ENCODE assay signal across 13 mouse cellular contexts in the genomic region with DNA sequence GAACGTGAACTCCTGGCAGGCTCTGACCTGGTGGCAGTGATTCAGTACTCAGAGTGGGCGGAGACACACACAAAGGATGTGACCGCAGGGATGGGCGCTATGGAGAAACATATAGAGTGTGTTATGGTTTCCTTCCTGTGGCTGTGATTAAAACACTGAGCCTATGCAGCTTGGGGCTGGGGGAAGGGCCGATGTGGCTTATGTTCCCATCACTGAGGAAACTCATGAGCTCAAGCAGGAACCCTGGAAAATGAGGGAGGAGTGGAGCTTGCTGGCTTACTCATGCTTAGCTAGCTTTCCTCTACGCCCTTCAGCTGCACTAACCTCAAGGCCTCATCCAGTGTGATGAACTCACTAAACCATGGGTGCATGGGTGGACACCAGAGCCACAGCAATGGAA. TPM values are rescaled to one million over a fixed set of nuclear protein-coding genes. Genes with fewer than 3 reads are reported as not detected.
A peak's percentile ranks its signal among the peaks of the same experiment; 100 is the strongest.
DNase-seq lines count a peak whose midpoint lies in the region; ATAC-seq lines count a peak whose summit lies in the region.
"Had no signal": no experiment of that assay in that cellular context is flagged by ENCODE, and none has a peak within 500 bp of the region (broad histone marks: within the 10 kb centered on the region; RNA-seq: fewer than 3 reads in every experiment).

No protein-coding gene starts in this region.

- no peak for DNase-seq in hindbrain, embryonic 11.5 days (ENCODE audit: low spot score)
- peak; percentile 81 for DNase-seq in CD4-positive helper T cell, adult 2 months (ENCODE audit: low read depth, low spot score)
- DNase-seq in adrenal gland, postnatal 10 days, result peak; percentile 35
- DNase-seq in thymus, adult 18-20 months, result no peak
- no peak for DNase-seq in gastrocnemius, postnatal 10 days
- DNase-seq in gastrocnemius, adult 18-20 months (ENCODE audit: low spot score), result no peak

- WGBS in hindbrain, embryonic 12.5 days, result 87% methylated on average over 6 of the region's 6 CpGs
- 82% methylated on average over 6 of the region's 6 CpGs for WGBS in hindbrain, embryonic 11.5 days
- 63% methylated on average over 6 of the region's 6 CpGs for WGBS in liver, embryonic 16.5 days (ENCODE audit: insufficient replicate concordance)

- H3K27ac ChIP-seq in hindbrain, embryonic 12.5 days, result no peak overlapping the region
- H3K27ac ChIP-seq in hindbrain, embryonic 11.5 days (ENCODE audit: low read depth, low read length), result no peak overlapping the region
- no peak overlapping the region for H3K27ac ChIP-seq in liver, embryonic 16.5 days (ENCODE audit: low read length)
- H3K27ac ChIP-seq: kidney, postnatal 0 days; limb, embryonic 12.5 days; midbrain, embryonic 10.5 days; neural tube, embryonic 12.5 days had no signal

- no peaks in the 10 kb centered on the region for H3K27me3 ChIP-seq in hindbrain, embryonic 12.5 days
- H3K27me3 ChIP-seq in hindbrain, embryonic 11.5 days (ENCODE audit: control insufficient read depth, insufficient read depth, low read length), result no peaks in the 10 kb centered on the region
- H3K27me3 ChIP-seq in liver, embryonic 16.5 days (ENCODE audit: control insufficient read depth, insufficient read depth, low read depth, low read length), result no peaks in the 10 kb centered on the region
- H3K27me3 ChIP-seq: CH12.LX; limb, embryonic 12.5 days; neural tube, embryonic 12.5 days had no signal

- no peak overlapping the region for H3K9ac ChIP-seq in hindbrain, embryonic 12.5 days
- H3K9ac ChIP-seq in hindbrain, embryonic 11.5 days (ENCODE audit: low read depth, low read length), result no peak overlapping the region
- H3K9ac ChIP-seq in liver, embryonic 16.5 days (ENCODE audit: low read depth, low read length), result no peak overlapping the region
- H3K9ac ChIP-seq: limb, embryonic 12.5 days; neural tube, embryonic 12.5 days had no signal

- ATAC-seq in hindbrain, embryonic 12.5 days (ENCODE audit: low FRiP score), result 0 out of 2 replicates have a peak, but pooled peaks have one; percentile 26
- ATAC-seq in hindbrain, embryonic 11.5 days (ENCODE audit: low FRiP score), result no peak
- ATAC-seq in liver, embryonic 16.5 days (ENCODE audit: low read depth), result peak; percentile 53

- H3K4me2 ChIP-seq in hindbrain, embryonic 12.5 days (replicated peaks), result no peak overlapping the region
- no peak overlapping the region for H3K4me2 ChIP-seq in hindbrain, embryonic 11.5 days (replicated peaks; ENCODE audit: low read depth, low read length)
- no peak overlapping the region for H3K4me2 ChIP-seq in liver, embryonic 16.5 days (ENCODE audit: low read depth, low read length)
- H3K4me2 ChIP-seq: limb, embryonic 12.5 days; neural tube, embryonic 12.5 days had no signal

- H3K36me3 ChIP-seq in hindbrain, embryonic 12.5 days, result no peaks in the 10 kb centered on the region
- no peaks in the 10 kb centered on the region for H3K36me3 ChIP-seq in hindbrain, embryonic 11.5 days (ENCODE audit: control insufficient read depth, insufficient read depth, low read length)
- peaks cover 5% of the 10 kb centered on the region; the same call in 1 of the 2 replicates for H3K36me3 ChIP-seq in liver, embryonic 16.5 days (ENCODE audit: control insufficient read depth, insufficient read depth)
- H3K36me3 ChIP-seq: limb, embryonic 12.5 days; midbrain, embryonic 10.5 days; neural tube, embryonic 12.5 days had no signal

- H3K4me3 ChIP-seq in hindbrain, embryonic 12.5 days, result no peak overlapping the region
- H3K4me3 ChIP-seq in hindbrain, embryonic 11.5 days (ENCODE audit: low read depth, low read length), result no peak overlapping the region
- no peak overlapping the region for H3K4me3 ChIP-seq in liver, embryonic 16.5 days (ENCODE audit: low read depth, low read length)
- H3K4me3 ChIP-seq: limb, embryonic 12.5 days; midbrain, embryonic 10.5 days; neural tube, embryonic 12.5 days had no signal

- H3K4me1 ChIP-seq in hindbrain, embryonic 12.5 days, result no peaks in the 10 kb centered on the region
- no peaks in the 10 kb centered on the region for H3K4me1 ChIP-seq in hindbrain, embryonic 11.5 days (replicated peaks; ENCODE audit: control insufficient read depth, insufficient read depth, low read length)
- no peaks in the 10 kb centered on the region for H3K4me1 ChIP-seq in liver, embryonic 16.5 days (ENCODE audit: control insufficient read depth, low read depth, low read length)
- H3K4me1 ChIP-seq: neural tube, embryonic 12.5 days had no signal

- no peaks in the 10 kb centered on the region for H3K9me3 ChIP-seq in hindbrain, embryonic 12.5 days (replicated peaks)
- H3K9me3 ChIP-seq in hindbrain, embryonic 11.5 days (ENCODE audit: control insufficient read depth, low read length), result no peaks in the 10 kb centered on the region
- no peaks in the 10 kb centered on the region for H3K9me3 ChIP-seq in liver, embryonic 16.5 days (replicated peaks; ENCODE audit: control insufficient read depth, low read length)
- H3K9me3 ChIP-seq: limb, embryonic 12.5 days; midbrain, embryonic 10.5 days; neural tube, embryonic 12.5 days had no signal

RNA-seq across cellular contexts. Expression of a gene that starts 28.6 kb away (rescaled TPM):
- 45.3 and 46.5 TPM in 2 replicates for polyA plus RNA-seq in hindbrain, embryonic 12.5 days (2016; fragmentation: Nextera tagmentation; extraction: Ambion mirVana)
- polyA plus RNA-seq in hindbrain, embryonic 11.5 days (2014; fragmentation: Nextera tagmentation; extraction: Ambion mirVana), result 49.4 and 55.5 TPM in 2 replicates
- 10 to 100 TPM; 90.4 to 91.2 TPM for total RNA-seq in adrenal gland, postnatal 10 days (2021)
- polyA plus RNA-seq in liver, embryonic 16.5 days (2015; fragmentation: Nextera tagmentation; extraction: Ambion mirVana), result 58.2 and 60.6 TPM in 2 replicates
- total RNA-seq in gastrocnemius, postnatal 10 days (2021), result 10 to 100 TPM; 31.7 to 37.6 TPM
- total RNA-seq in gastrocnemius, adult 18-20 months (2021), result 10 to 100 TPM; 24.2 to 24.3 TPM

RNA-seq across cellular contexts. Expression of a gene that starts 28.7 kb away (rescaled TPM):
- 9.2 and 9.9 TPM in 2 replicates for polyA plus RNA-seq in hindbrain, embryonic 12.5 days (2016; fragmentation: Nextera tagmentation; extraction: Ambion mirVana)
- 6.4 and 8.8 TPM in 2 replicates for polyA plus RNA-seq in hindbrain, embryonic 11.5 days (2014; fragmentation: Nextera tagmentation; extraction: Ambion mirVana)
- 10 to 100 TPM; 11.4 to 12.6 TPM for total RNA-seq in adrenal gland, postnatal 10 days (2021)
- polyA plus RNA-seq in liver, embryonic 16.5 days (2015; fragmentation: Nextera tagmentation; extraction: Ambion mirVana), result 5.6 and 6.1 TPM in 2 replicates
- total RNA-seq in gastrocnemius, postnatal 10 days (2021), result 1 to 10 TPM; 3.1 to 4.0 TPM
- total RNA-seq in gastrocnemius, adult 18-20 months (2021), result 1 to 10 TPM; 2.6 to 3.5 TPM

Comparison
In these comparisons a context has a peak if more than half of its experiments do, and no peak if none do; other contexts are left out.
1. DNase-seq: peak in CD4-positive helper T cell, adult 2 months (single experiment) and adrenal gland, postnatal 10 days (single experiment); none in hindbrain, embryonic 11.5 days (single experiment), thymus, adult 18-20 months (0 of 2), gastrocnemius, postnatal 10 days (single experiment) and gastrocnemius, adult 18-20 months (single experiment).